Comparison of ENCODE assay signal across 19 mouse cellular contexts in genomic region chr15:81304006-81304405, GRCm38 (mm10). TPM values are rescaled to one million over a fixed set of nuclear protein-coding genes. Genes with fewer than 3 reads are reported as not detected.
DNase-seq lines count a peak whose midpoint lies in the region; ATAC-seq lines count a peak whose summit lies in the region.
"Had no signal": no experiment of that assay in that cellular context is flagged by ENCODE, and none has a peak within 500 bp of the region (broad histone marks: within the 10 kb centered on the region; RNA-seq: fewer than 3 reads in every experiment).

No protein-coding gene starts in this region.

- no peaks in the 10 kb centered on the region for H3K9me3 ChIP-seq in midbrain, embryonic 11.5 days (ENCODE audit: control insufficient read depth, low read length)
- no peaks in the 10 kb centered on the region; the same call in 1 of the 2 replicates for H3K9me3 ChIP-seq in midbrain, embryonic 16.5 days (replicated peaks; ENCODE audit: control insufficient read depth, low read length, poor library complexity, severe bottlenecking)
- H3K9me3 ChIP-seq in liver, embryonic 11.5 days (ENCODE audit: control insufficient read depth, low read length), result no peaks in the 10 kb centered on the region
- H3K9me3 ChIP-seq: embryonic facial prominence, embryonic 12.5 days; forebrain, embryonic 15.5 days; G1E; heart, embryonic 13.5 days; hindbrain, embryonic 15.5 days had no signal

- H3K4me2 ChIP-seq in midbrain, embryonic 11.5 days, result no peak overlapping the region
- no peak overlapping the region for H3K4me2 ChIP-seq in midbrain, embryonic 16.5 days (ENCODE audit: low read length)
- no peak overlapping the region for H3K4me2 ChIP-seq in liver, embryonic 11.5 days
- H3K4me2 ChIP-seq: embryonic facial prominence, embryonic 12.5 days; forebrain, embryonic 15.5 days; heart, embryonic 13.5 days; hindbrain, embryonic 15.5 days had no signal

- 97% methylated on average over 7 of the region's 7 CpGs for WGBS in midbrain, embryonic 11.5 days
- 95% methylated on average over 7 of the region's 7 CpGs for WGBS in midbrain, embryonic 16.5 days
- 87% methylated on average over 7 of the region's 7 CpGs for WGBS in liver, embryonic 11.5 days

- no peaks in the 10 kb centered on the region for H3K36me3 ChIP-seq in midbrain, embryonic 11.5 days (ENCODE audit: control insufficient read depth, insufficient read depth, low read length)
- H3K36me3 ChIP-seq in midbrain, embryonic 16.5 days (ENCODE audit: control insufficient read depth, insufficient read depth, low read length), result no peaks in the 10 kb centered on the region
- no peaks in the 10 kb centered on the region for H3K36me3 ChIP-seq in liver, embryonic 11.5 days (ENCODE audit: control insufficient read depth, insufficient read depth, low read length)
- H3K36me3 ChIP-seq: embryonic facial prominence, embryonic 12.5 days; forebrain, embryonic 15.5 days; G1E; heart, embryonic 13.5 days; hindbrain, embryonic 15.5 days had no signal

- no peak overlapping the region for H3K4me3 ChIP-seq in midbrain, embryonic 11.5 days (ENCODE audit: low read depth, low read length)
- no peak overlapping the region for H3K4me3 ChIP-seq in midbrain, embryonic 16.5 days (ENCODE audit: low read depth, low read length)
- no peak overlapping the region for H3K4me3 ChIP-seq in liver, embryonic 11.5 days (ENCODE audit: low read depth, low read length)
- H3K4me3 ChIP-seq: embryonic facial prominence, embryonic 12.5 days; forebrain, embryonic 15.5 days; heart, embryonic 13.5 days; hindbrain, embryonic 15.5 days had no signal

- no peak overlapping the region for H3K27ac ChIP-seq in midbrain, embryonic 11.5 days (ENCODE audit: low read depth, low read length)
- H3K27ac ChIP-seq in midbrain, embryonic 16.5 days (ENCODE audit: low read length), result no peak overlapping the region
- H3K27ac ChIP-seq in liver, embryonic 11.5 days (ENCODE audit: low read depth, low read length), result no peak overlapping the region
- H3K27ac ChIP-seq: embryonic facial prominence, embryonic 12.5 days; heart, embryonic 13.5 days; hindbrain, embryonic 15.5 days had no signal

- H3K27me3 ChIP-seq in midbrain, embryonic 11.5 days (ENCODE audit: control insufficient read depth, insufficient read depth, low read length), result no peaks in the 10 kb centered on the region
- H3K27me3 ChIP-seq in midbrain, embryonic 16.5 days (ENCODE audit: control insufficient read depth, insufficient read depth, low read depth, low read length), result no peaks in the 10 kb centered on the region
- no peaks in the 10 kb centered on the region for H3K27me3 ChIP-seq in liver, embryonic 11.5 days (replicated peaks; ENCODE audit: control insufficient read depth, insufficient read depth, low read length)
- H3K27me3 ChIP-seq: embryonic facial prominence, embryonic 12.5 days; forebrain, embryonic 15.5 days; heart, embryonic 13.5 days; hindbrain, embryonic 15.5 days had no signal

- H3K4me1 ChIP-seq in midbrain, embryonic 11.5 days (ENCODE audit: control insufficient read depth, insufficient read depth, low read length), result no peaks in the 10 kb centered on the region
- no peaks in the 10 kb centered on the region for H3K4me1 ChIP-seq in midbrain, embryonic 16.5 days (ENCODE audit: control insufficient read depth, insufficient read depth, low read length)
- no peaks in the 10 kb centered on the region for H3K4me1 ChIP-seq in liver, embryonic 11.5 days (replicated peaks; ENCODE audit: control insufficient read depth, insufficient read depth, low read length)
- H3K4me1 ChIP-seq: embryonic facial prominence, embryonic 12.5 days; forebrain, embryonic 15.5 days; heart, embryonic 13.5 days; hindbrain, embryonic 15.5 days had no signal

- peak; percentile 19 for DNase-seq in CD4-positive, CD25-positive, alpha-beta regulatory T cell, adult 2 months (ENCODE audit: low read depth, low spot score)
- peak; percentile 21 for DNase-seq in midbrain, embryonic 11.5 days (ENCODE audit: low spot score, missing footprints)
- peak; percentile 51 for DNase-seq in 416B (ENCODE audit: low read depth)
- DNase-seq in naive thymus-derived CD4-positive, alpha-beta T cell, adult 2 months (ENCODE audit: low read depth), result peak; percentile 64
- DNase-seq in liver, embryonic 11.5 days (ENCODE audit: low spot score), result no peak
- DNase-seq: adrenal gland, postnatal 10 days; cerebellum, adult 11 months; cerebellum, adult 8-10 months; cerebellum, postnatal 14 days; gastrocnemius, postnatal 36 days; heart, adult 11 months; heart, postnatal 36 days had no signal

- ATAC-seq in CD4-positive, CD25-positive, alpha-beta regulatory T cell, adult 4 months, result no peak
- no peak for ATAC-seq in midbrain, embryonic 11.5 days (ENCODE audit: low FRiP score)
- no peak for ATAC-seq in midbrain, embryonic 16.5 days
- no peak for ATAC-seq in liver, embryonic 11.5 days (replicated peaks; ENCODE audit: low FRiP score)

- no peak overlapping the region for H3K9ac ChIP-seq in midbrain, embryonic 11.5 days (ENCODE audit: low read length)
- H3K9ac ChIP-seq in midbrain, embryonic 16.5 days (ENCODE audit: low read depth, low read length), result no peak overlapping the region
- H3K9ac ChIP-seq in liver, embryonic 11.5 days (ENCODE audit: low read depth, low read length), result no peak overlapping the region
- H3K9ac ChIP-seq: embryonic facial prominence, embryonic 12.5 days; forebrain, embryonic 15.5 days; heart, embryonic 13.5 days; hindbrain, embryonic 15.5 days had no signal

RNA-seq across cellular contexts. Expression of gene Slc25a17, which starts 56.6 kb away (rescaled TPM):
- 100 to 1,000 TPM in 1 of 2 experiments, 10 to 100 TPM in 1; 83.2 to 102 TPM for polyA plus RNA-seq in CD4-positive, CD25-positive, alpha-beta regulatory T cell, adult 4 months (2017; shearing (Covaris generic))
- 110 and 118 TPM in 2 replicates for polyA plus RNA-seq in midbrain, embryonic 11.5 days (2014; fragmentation: Nextera tagmentation; extraction: Ambion mirVana)
- 136 and 141 TPM in 2 replicates for polyA plus RNA-seq in midbrain, embryonic 16.5 days (2015; fragmentation: Nextera tagmentation; extraction: Ambion mirVana)
- polyA plus RNA-seq in liver, embryonic 11.5 days (2014; fragmentation: Nextera tagmentation; extraction: Ambion mirVana), result 71.9 and 74.6 TPM in 2 replicates
